Mouse (Mus musculus): ENCODE data around the gene March8.
"Not testable (repeated sequence)": the region's sequence is repeated elsewhere in the genome, so short reads cannot be mapped to it uniquely, and the experiment has no call there.

The March8 gene

GRCm38 (mm10) chr6:116337835-116338501, at the start of gene March8:
March8 (plus strand) TSS chr6:116338024.
- peak; percentile 81 for DNase-seq

GRCm38 (mm10) chr6:116311411-116311810, 26.4 kb upstream of the March8 start:
- no peak for DNase-seq

GRCm38 (mm10) chr6:116319259-116319658, 18.6 kb upstream of the March8 start:
- no peak for DNase-seq

DNA sequence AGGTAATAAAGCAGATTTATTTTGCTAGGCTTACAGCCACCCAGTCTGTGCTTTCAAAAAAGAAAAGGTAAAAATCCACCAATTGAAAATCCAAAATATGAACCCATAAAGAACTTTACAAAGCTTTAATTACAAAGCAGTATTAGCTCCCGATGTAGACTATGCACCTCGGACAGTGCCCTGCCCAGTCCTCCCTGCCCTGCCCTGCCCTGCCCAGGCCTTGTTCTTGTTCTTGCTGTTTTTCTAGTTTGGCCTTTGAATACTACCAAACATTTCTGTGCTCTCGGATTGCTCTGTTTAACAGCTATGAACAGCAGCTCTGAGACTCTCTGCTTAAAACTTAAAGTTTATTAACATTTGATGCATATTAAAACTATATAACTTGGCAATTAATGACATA, 11.2 kb upstream of the March8 start:
- no peak for DNase-seq

DNA sequence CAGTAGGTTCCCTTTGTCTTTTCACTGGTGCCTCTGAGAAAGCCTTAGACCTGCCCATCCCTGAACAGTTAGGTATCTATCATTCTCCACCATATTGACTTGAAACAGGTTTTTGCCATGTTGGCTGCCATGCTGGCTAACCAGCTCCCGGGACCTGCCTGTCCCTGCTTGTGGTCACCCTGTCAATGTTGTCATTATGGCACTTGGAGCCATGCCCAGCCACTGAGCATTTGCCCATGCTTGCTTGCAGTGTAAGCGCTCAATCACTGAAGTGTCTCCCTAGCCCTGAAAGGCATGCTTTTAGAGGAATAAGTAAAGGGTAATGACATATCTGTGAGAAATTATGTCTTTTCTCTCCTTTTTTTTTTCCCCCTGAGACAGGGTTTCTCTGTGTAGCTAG, 6.4 kb upstream of the March8 start:
- peak; percentile 7 for DNase-seq

DNA sequence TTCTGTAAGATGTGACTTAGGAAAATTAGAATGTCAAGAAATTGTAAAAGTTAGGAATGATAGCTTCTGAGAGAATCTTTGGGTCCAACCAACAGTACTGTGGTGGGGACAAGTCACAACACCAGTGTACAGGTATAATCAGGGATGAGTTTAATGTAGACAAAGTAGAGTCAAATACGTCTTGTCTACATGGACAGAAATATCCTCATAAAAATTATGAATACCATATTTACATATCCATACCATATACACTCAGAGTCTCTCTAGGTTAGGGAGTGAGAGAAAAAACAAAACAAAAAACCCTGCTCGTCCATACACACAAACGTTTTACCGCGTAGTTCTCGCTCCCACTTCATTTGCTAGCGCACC, 374 bp upstream of the March8 start:
- no peak for DNase-seq

DNA sequence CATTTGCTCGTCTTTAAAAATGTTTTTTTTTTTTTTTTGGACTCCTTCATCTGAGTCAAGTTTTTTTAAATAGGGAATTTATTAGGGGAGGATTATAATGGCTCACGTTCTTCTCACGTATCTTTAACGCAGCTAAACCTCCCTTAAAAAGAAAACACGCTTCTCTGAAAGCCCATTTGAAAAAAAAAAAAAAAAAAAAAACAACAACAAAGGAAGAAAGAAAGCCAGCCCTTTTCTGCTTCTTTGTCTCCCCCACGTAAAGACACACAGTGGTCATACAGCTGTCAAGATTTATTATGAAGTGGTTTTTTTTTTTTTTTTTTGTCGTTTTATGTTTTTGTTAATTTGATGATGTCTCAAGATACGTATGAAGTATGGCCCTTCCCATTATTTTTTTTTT, 696 bp downstream of the March8 start:
- no peak for DNase-seq

DNA sequence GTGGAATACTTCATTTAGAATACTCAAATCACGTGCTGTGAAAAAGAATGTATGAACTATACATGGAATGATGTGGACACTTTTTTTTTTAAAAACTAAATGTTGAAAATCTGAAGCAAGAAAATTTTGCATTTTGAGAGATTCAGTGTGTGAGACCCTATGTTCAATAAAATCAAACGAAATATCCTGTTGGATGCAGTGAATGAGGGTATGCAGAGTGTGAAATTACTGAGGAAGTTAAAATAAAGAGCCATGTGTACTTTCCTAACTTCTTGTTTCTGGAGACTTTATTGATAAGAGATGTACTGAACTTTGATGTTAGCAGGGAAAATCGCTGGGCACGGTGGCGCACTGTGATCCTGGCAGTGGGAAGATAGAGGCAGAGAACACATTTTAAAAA, 1.3 kb downstream of the March8 start:
- no peak for DNase-seq

- DNase-seq = no peak
Observed at GRCm38 (mm10) chr6:116340521-116340920, 2.7 kb downstream of the March8 start.

DNA sequence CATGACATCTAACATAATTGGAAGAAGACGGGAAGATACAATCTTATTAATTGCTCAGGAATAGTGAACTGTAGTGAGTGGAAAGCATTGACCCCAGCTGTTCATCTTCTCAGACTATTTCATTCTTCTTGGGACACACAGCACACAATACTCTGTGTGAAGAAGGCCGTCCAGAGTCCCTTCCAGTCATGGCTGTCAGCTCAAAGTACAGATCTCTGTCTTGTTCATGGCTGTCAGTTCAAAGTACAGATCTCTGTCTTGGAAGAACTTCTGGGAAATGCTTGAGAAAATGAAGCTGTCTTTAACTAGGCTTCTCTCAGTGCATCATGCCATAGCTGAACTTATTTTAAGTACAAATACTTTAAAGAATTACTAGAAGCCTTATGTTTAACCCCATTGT, 10.1 kb downstream of the March8 start:
- DNase-seq = no peak

DNA sequence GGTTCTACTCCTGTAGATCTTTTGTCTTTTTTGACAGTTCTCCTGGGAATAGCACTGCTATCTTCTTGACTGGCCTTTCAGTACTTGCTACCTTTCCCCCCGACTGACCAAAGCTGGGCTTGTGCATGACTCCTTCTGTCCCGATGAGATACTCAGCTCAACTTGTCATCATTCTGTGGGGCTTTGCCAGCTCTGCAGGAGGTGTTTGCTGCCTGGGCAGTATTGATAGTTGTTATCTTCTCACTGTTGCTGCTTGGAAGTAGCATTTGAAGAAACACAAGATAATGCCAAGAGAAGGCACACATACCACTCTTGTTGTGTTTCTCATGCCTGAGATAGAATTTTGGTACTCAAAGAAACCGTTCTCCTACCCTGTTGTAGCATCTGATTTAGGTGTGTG, 12.2 kb downstream of the March8 start:
- DNase-seq = no peak

DNA sequence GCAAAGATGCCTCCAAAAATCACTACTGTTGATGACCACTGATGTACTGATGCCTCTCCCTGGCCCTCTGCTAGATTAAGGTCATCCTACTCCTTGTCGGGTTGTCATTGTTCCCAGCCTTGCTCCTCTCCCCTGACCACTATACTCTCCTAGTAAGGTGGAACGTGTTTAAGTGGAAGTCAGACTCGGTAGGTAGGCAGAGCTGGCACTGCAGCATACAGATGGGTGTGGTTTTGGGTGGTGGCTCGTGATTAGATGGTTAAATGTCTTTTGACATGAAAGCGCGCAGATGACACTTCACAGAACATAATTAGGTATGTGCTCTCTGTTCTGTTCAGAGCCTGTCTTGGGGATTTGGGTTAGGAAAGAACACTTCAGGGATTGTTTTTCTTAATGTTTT, 12.8 kb downstream of the March8 start:
- no peak for DNase-seq

GRCm38 (mm10) chr6:116351534-116351933, 13.7 kb downstream of the March8 start:
- DNase-seq = no peak

- DNase-seq = no peak
Observed at GRCm38 (mm10) chr6:116353428-116353827, 15.6 kb downstream of the March8 start.

- not testable (repeated sequence) for DNase-seq
Observed at GRCm38 (mm10) chr6:116356311-116356947, 18.6 kb downstream of the March8 start.

DNA sequence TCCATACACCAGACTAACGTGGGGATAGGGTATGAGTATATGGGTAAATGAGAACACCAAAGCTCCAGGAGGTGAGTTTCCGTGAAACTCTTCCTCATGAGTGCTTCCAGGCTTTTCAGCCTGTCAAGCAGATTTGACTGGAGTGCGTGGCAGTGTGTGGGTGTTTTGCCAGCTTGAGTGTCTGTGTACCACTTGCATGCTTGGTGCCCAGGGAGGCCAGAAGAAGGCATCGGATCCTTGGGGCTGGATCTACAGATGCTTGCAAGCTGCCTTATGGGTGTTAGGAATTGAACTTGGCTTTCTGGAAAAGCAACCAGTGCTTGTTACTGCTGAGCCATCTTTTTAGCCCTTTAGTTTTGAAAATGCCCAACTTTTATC, 19.1 kb downstream of the March8 start:
- no peak for DNase-seq

- no peak for DNase-seq
Observed at GRCm38 (mm10) chr6:116358056-116358455, 20.2 kb downstream of the March8 start.

GRCm38 (mm10) chr6:116359256-116359655, 21.4 kb downstream of the March8 start:
- no peak for DNase-seq

DNA sequence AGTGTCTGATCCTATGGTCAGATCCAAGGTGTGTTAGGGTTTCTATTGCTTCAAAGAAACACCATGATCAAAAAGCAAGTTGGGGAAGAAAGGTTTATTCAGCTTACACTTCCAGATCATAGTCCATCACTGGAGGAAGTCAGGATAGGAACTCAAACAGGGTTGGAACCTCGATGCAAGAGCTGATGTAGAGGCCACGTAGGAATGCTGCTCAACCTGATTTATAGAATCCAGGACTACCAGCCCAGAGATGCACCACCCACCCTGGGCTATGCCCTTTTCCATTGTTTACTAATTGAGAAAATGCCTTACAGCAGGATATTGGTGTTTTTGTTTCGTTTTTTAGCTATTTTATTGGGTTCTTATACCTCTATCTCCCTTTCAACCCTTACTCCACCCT, 23.6 kb downstream of the March8 start:
- no peak for DNase-seq

DNA sequence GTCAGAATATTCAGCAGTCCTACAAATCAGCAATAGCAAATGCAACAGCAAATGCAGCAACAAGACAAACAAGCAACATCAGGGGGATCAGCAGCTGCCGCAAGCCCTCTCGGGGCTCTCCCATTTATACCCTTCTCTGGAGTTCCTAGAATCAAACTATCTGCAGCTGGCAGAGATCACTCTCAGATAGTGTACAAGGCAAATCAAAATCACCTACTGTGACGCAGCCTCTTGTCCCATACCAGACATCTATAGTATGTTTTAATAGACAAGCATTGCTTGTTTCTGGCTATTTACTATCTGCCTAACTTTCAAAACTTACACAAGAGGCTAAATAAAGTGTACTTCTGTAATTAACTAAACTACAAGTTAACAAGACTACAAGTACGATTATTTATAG, 24.2 kb downstream of the March8 start:
- DNase-seq = no peak

GRCm38 (mm10) chr6:116367971-116368370, 30.1 kb downstream of the March8 start:
- DNase-seq = no peak

DNA sequence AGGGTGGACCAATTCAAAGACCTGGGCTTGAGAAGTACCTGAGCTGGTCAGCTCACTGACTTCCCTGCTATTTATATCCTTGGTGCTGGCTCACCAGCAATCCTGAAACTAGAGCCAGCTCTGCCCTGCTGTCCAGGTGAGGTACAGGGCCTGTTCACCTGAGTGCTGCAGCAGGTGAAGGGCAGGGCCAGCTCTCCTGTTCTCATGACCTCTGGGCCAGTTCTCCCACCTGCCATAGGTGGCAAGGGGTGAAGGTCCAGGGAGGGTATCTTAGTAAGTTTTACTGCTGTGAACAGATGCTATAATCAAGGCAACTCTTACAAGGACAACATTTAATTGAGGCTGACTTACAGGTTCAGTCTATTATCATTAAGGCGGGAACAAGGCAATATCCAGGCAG, 32.0 kb downstream of the March8 start:
- no peak for DNase-seq

DNA sequence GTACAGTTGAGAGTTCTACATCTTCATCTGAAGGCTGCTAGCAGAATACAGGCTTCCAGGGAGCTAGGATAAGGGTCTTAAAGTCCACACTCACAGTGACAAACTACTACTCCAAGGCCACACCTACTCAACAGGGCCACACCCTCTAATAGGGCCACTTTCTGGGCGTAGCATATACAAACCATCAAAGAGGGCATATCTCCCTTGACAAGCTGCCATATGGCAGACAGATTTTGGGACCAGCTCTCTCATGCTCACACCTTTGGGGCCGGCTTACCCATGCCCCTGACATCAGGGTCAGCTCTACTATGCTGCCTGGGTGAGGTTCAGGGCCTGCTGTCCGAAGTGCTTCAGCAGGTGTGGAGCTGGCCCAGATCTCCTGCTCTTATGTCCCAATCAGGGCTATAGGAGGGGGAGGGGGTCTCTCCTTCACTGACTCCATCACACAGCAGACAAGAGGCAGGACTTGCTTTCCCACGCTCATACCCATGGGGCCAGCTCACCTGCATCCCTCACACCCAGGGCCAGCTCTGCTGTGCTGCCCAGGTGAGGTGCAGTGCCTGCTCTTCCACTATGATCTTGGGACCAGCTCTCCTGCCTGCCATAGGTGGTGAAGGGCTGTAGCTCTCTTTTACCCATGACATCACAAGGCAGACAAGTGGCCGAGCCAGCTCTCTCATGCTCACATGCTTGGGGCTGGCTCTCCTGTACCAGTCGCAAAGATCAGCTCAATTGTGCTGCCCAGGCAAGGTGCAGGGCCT, 32.6 kb downstream of the March8 start:
- no peak for DNase-seq

GRCm38 (mm10) chr6:116371500-116371899, 33.7 kb downstream of the March8 start:
- DNase-seq = no peak
